Mouse (Mus musculus) embryonic facial prominence, embryonic 15.5 days (tissue): ENCODE measurements at regions not wholly inside any gene's neighbourhood (a gene's known extent, or its start where the extent isn't known, plus 50 kb on each side); places are given as distances from the start of the nearest gene placed in this dataset.
A peak's percentile ranks its signal among the peaks of the same experiment; 100 is the strongest.

Experiments
- ATAC-seq: fragments of 200-750 bp; cut with Nextera tagmentation; 2 replicates; pipeline ENCODE4 v1.8.0; 2017; ENCODE audit warnings: low read depth, moderate TSS enrichment; ENCODE audit not compliant: insufficient number of reproducible peaks, low FRiP score, low TSS enrichment
- H3K27ac ChIP-seq: fragments of 300-500 bp; sonication (generic); replicated peaks from 2 replicates; pipeline ENCODE4 v1.5.1; 2015; ENCODE audit warnings: mild to moderate bottlenecking, inconsistent platforms
- H3K27me3 ChIP-seq: fragments of 300-500 bp; sonication (generic); 2 replicates; pipeline ENCODE4 v1.6.1; 2015; ENCODE audit warnings: inconsistent platforms
- H3K36me3 ChIP-seq: fragments of 300-500 bp; sonication (generic); 2 replicates; pipeline ENCODE4 v1.6.1; 2015; ENCODE audit warnings: mild to moderate bottlenecking, inconsistent platforms
- H3K4me1 ChIP-seq: fragments of 300-500 bp; sonication (generic); 2 replicates; pipeline ENCODE4 v1.6.1; 2015; ENCODE audit warnings: inconsistent platforms
- H3K4me2 ChIP-seq: fragments of 300-500 bp; sonication (generic); replicated peaks from 2 replicates; pipeline ENCODE4 v1.6.1; 2015; ENCODE audit warnings: mild to moderate bottlenecking, inconsistent platforms
- H3K4me3 ChIP-seq: fragments of 300-500 bp; sonication (generic); replicated peaks from 2 replicates; pipeline ENCODE4 v1.5.1; 2015; ENCODE audit warnings: mild to moderate bottlenecking, inconsistent platforms
- H3K9ac ChIP-seq: fragments of 300-500 bp; sonication (generic); 2 replicates; pipeline ENCODE4 v1.6.1; 2015; ENCODE audit warnings: inconsistent platforms
- H3K9me3 ChIP-seq: fragments of 300-500 bp; sonication (generic); replicated peaks from 2 replicates; pipeline ENCODE4 v1.6.1; 2016; ENCODE audit warnings: inconsistent platforms
- WGBS: fragments of 180-500 bp; shearing (Covaris S2); methylation state at CpG from one replicate; pipeline ENCODE4 v1.1.7; 2015; 5-methylcytosine and 5-hydroxymethylcytosine counted together

GRCm38 (mm10) chr5:118365651-118366050 lies 120.6 kb downstream of the 2410131K14Rik start:
- Histone ChIP-seq H3K4me3 (no peak overlapping the region), H3K36me3 (no peaks in the 10 kb centered on the region), H3K4me1 (peaks cover 7% of the 10 kb centered on the region), H3K9me3 (no peaks in the 10 kb centered on the region), H3K4me2 (no peak overlapping the region), H3K27me3 (no peaks in the 10 kb centered on the region), H3K9ac (no peak overlapping the region), H3K27ac (no peak overlapping the region)
- no peak for ATAC-seq
- 38% methylated on average over 5 of the region's 5 CpGs for WGBS

- no peaks in the 10 kb centered on the region; the same call in 1 of the 2 replicates for H3K4me1 ChIP-seq
- no peak overlapping the region for H3K4me2 ChIP-seq
- H3K4me3 ChIP-seq, result no peak overlapping the region
- no peak overlapping the region for H3K9ac ChIP-seq
- no peaks in the 10 kb centered on the region for H3K27me3 ChIP-seq
- no peaks in the 10 kb centered on the region for H3K9me3 ChIP-seq
- no peak overlapping the region for H3K27ac ChIP-seq
- no peaks in the 10 kb centered on the region for H3K36me3 ChIP-seq
- WGBS, result 67% methylated on average over 11 of the region's 11 CpGs
- peak; percentile 47; the same call in 1 of the 2 replicates for ATAC-seq
Measured at GRCm38 (mm10) chr5:118367047-118367446, 122.0 kb downstream of the 2410131K14Rik start.

DNA sequence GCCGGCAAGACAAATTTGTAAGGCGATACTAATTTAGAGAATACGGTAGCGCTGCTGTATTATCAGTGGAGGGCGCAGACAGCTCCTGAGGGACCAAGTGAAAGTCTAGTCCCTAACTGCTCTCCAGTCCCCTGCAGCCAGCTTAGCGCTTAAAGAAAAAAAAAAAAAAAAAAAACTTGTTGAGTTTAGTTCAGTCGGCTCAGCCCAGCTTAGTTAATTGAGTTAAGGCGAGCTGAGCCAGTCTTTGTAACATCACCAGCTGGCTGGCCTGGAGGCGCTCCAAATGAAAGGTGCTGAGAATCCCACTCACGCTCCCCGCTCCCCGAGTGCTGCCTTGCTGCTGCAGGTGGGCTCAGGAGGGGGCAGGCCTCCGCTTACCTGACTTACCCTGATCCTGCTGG lies 128.6 kb downstream of the 2410131K14Rik start:
- H3K9me3 ChIP-seq, result no peaks in the 10 kb centered on the region
- no peak overlapping the region for H3K9ac ChIP-seq
- H3K27ac ChIP-seq, result no peak overlapping the region
- peaks cover 31% of the 10 kb centered on the region for H3K4me1 ChIP-seq
- no peak for ATAC-seq
- 9% methylated on average over 13 of the region's 13 CpGs for WGBS
- peaks cover 3% of the 10 kb centered on the region for H3K27me3 ChIP-seq
- H3K4me2 ChIP-seq, result peak overlapping the region; percentile 25
- H3K36me3 ChIP-seq, result no peaks in the 10 kb centered on the region
- H3K4me3 ChIP-seq, result no peak overlapping the region

DNA sequence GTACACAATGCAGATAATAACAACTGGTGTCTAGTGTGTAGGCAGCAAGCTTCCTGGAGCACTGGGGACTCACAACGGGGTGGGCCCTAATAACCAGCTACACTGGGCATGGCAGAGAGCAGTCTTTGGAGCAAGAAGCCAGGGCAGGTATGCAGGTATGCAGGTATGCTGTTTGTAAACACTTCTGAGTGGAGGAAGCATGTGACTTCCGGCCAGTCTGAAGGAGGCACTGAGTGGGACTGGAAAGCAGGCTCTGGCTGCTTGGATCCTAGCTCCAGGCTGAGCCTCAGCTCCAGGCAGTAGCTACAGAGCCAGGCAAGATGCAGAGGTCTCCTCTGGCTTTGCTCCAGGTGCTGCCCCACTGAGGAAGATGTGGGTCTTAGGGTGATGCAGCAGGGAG lies 129.9 kb downstream of the 2410131K14Rik start:
- Histone ChIP-seq H3K36me3 (no peaks in the 10 kb centered on the region), H3K4me3 (no peak overlapping the region), H3K4me1 (peaks cover 41% of the 10 kb centered on the region), H3K4me2 (no peak overlapping the region), H3K9me3 (no peaks in the 10 kb centered on the region), H3K27ac (no peak overlapping the region), H3K9ac (no peak overlapping the region), H3K27me3 (peaks cover 3% of the 10 kb centered on the region)
- WGBS, result 69% methylated on average over 2 of the region's 2 CpGs
- no peak for ATAC-seq

DNA sequence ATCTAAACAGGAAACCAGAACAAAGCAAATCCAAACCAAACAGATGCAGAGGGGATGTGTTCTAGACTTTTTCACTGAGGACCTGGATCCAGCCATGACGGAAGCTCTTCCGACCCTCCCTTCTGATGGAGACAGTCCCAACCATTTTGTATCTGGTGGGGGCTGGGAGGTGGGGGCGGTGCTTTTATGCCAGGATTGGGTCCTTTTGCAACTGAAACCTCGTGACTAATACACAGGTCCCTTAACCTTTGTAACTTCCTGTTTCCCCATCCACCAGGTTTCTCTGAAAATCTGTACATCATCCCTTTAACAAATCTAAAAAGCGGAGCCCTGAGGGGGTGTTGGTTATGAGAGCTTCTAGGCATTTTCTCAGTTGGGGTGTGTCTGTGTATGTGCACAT lies 130.9 kb downstream of the 2410131K14Rik start:
- WGBS, result 73% methylated on average over 5 of the region's 5 CpGs
- no peak for ATAC-seq
- Histone ChIP-seq H3K27ac (no peak overlapping the region), H3K36me3 (no peaks in the 10 kb centered on the region), H3K27me3 (peaks cover 3% of the 10 kb centered on the region), H3K4me3 (no peak overlapping the region), H3K9me3 (no peaks in the 10 kb centered on the region), H3K9ac (no peak overlapping the region), H3K4me2 (no peak overlapping the region), H3K4me1 (peaks cover 48% of the 10 kb centered on the region)

GRCm38 (mm10) chr5:118376478-118376877 lies 131.5 kb downstream of the 2410131K14Rik start:
- no peak overlapping the region for H3K9ac ChIP-seq
- 78% methylated on average over 5 of the region's 5 CpGs for WGBS
- no peak overlapping the region for H3K27ac ChIP-seq
- H3K4me2 ChIP-seq, result no peak overlapping the region
- H3K4me3 ChIP-seq, result no peak overlapping the region
- H3K9me3 ChIP-seq, result no peaks in the 10 kb centered on the region
- H3K36me3 ChIP-seq, result no peaks in the 10 kb centered on the region
- no peak for ATAC-seq
- H3K4me1 ChIP-seq, result peaks cover 52% of the 10 kb centered on the region
- H3K27me3 ChIP-seq, result peaks cover 3% of the 10 kb centered on the region

- no peak overlapping the region for H3K27ac ChIP-seq
- peaks cover 56% of the 10 kb centered on the region for H3K4me1 ChIP-seq
- H3K27me3 ChIP-seq, result peaks cover 3% of the 10 kb centered on the region
- no peaks in the 10 kb centered on the region for H3K36me3 ChIP-seq
- H3K4me2 ChIP-seq, result no peak overlapping the region
- ATAC-seq, result no peak
- H3K9ac ChIP-seq, result no peak overlapping the region
- WGBS, result 34% methylated on average over 8 of the region's 8 CpGs
- H3K9me3 ChIP-seq, result no peaks in the 10 kb centered on the region
- no peak overlapping the region for H3K4me3 ChIP-seq
Measured at GRCm38 (mm10) chr5:118377402-118377848, 132.4 kb downstream of the 2410131K14Rik start.

- H3K9me3 ChIP-seq, result no peaks in the 10 kb centered on the region
- H3K27ac ChIP-seq, result 0 out of 2 replicates have a peak overlapping the region, but pooled peaks have one; percentile 88
- peaks cover 3% of the 10 kb centered on the region; the same call in 1 of the 2 replicates for H3K27me3 ChIP-seq
- no peak overlapping the region for H3K4me3 ChIP-seq
- H3K4me2 ChIP-seq, result no peak overlapping the region
- H3K4me1 ChIP-seq, result peaks cover 41% of the 10 kb centered on the region
- no peak for ATAC-seq
- H3K9ac ChIP-seq, result no peak overlapping the region
- H3K36me3 ChIP-seq, result no peaks in the 10 kb centered on the region
- WGBS, result 34% methylated on average over 24 of the region's 24 CpGs
Measured at GRCm38 (mm10) chr5:118379245-118380051, 134.4 kb downstream of the 2410131K14Rik start.

DNA sequence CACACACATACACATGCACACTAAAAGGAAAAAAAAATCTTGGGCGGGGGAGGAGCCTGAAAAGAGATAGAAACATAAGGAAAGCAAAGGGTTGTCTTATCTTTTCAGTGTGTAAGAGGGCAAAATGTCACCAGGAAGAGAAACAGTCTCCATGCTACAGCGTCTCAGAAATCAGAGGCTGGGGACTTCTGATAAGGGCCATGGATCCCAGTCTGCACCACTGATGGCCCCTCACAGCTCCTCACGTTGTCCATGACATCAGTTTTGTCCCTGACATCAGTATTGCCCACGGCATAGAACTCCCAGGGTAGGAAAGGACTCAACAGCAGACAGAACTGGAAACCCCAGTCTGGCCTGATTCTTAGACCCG lies 135.0 kb downstream of the 2410131K14Rik start:
- Histone ChIP-seq H3K9me3 (no peaks in the 10 kb centered on the region), H3K27me3 (peaks cover 3% of the 10 kb centered on the region; the same call in 1 of the 2 replicates), H3K9ac (no peak overlapping the region), H3K27ac (peak overlapping the region; percentile 88), H3K4me1 (peaks cover 41% of the 10 kb centered on the region), H3K36me3 (no peaks in the 10 kb centered on the region), H3K4me3 (0 out of 2 replicates have a peak overlapping the region, but pooled peaks have one; percentile 49), H3K4me2 (peak overlapping the region; percentile 93)
- no peak for ATAC-seq
- 22% methylated on average over 5 of the region's 5 CpGs for WGBS

GRCm38 (mm10) chr5:118380422-118381293 lies 135.6 kb downstream of the 2410131K14Rik start:
- WGBS, result under 1% methylated on average over 45 of the region's 45 CpGs
- H3K4me2 ChIP-seq, result peak overlapping the region; percentile 93
- peak overlapping the region; percentile 49 for H3K4me3 ChIP-seq
- no peaks in the 10 kb centered on the region for H3K36me3 ChIP-seq
- ATAC-seq, result peak; percentile 78
- H3K4me1 ChIP-seq, result peaks cover 40% of the 10 kb centered on the region
- no peaks in the 10 kb centered on the region for H3K9me3 ChIP-seq
- H3K9ac ChIP-seq, result peak overlapping the region; percentile 12; the same call in 1 of the 2 replicates
- peaks cover 3% of the 10 kb centered on the region; the same call in 1 of the 2 replicates for H3K27me3 ChIP-seq
- peak overlapping the region; percentile 88 for H3K27ac ChIP-seq

- 1% methylated on average over 12 of the region's 12 CpGs for WGBS
- peaks cover 40% of the 10 kb centered on the region for H3K4me1 ChIP-seq
- no peaks in the 10 kb centered on the region for H3K36me3 ChIP-seq
- peak overlapping the region; percentile 93 for H3K4me2 ChIP-seq
- peak overlapping the region; percentile 49 for H3K4me3 ChIP-seq
- H3K9ac ChIP-seq, result no peak overlapping the region
- no peaks in the 10 kb centered on the region for H3K9me3 ChIP-seq
- H3K27me3 ChIP-seq, result peaks cover 3% of the 10 kb centered on the region; the same call in 1 of the 2 replicates
- peak overlapping the region; percentile 88 for H3K27ac ChIP-seq
- peak; percentile 39; the same call in 1 of the 2 replicates for ATAC-seq
Measured at GRCm38 (mm10) chr5:118381294-118381675, 136.3 kb downstream of the 2410131K14Rik start.
